Mouse (Mus musculus): ENCODE results near the gene Klhl26. TPM values are rescaled to one million over a fixed set of nuclear protein-coding genes. Genes with fewer than 3 reads are reported as not detected.
"Not testable (repeated sequence)": the region's sequence is repeated elsewhere in the genome, so short reads cannot be mapped to it uniquely, and the experiment has no call there.

Klhl26 gene
- polyA plus RNA-seq, 1 experiment from 2014 or later, result 24.2 TPM

DNA sequence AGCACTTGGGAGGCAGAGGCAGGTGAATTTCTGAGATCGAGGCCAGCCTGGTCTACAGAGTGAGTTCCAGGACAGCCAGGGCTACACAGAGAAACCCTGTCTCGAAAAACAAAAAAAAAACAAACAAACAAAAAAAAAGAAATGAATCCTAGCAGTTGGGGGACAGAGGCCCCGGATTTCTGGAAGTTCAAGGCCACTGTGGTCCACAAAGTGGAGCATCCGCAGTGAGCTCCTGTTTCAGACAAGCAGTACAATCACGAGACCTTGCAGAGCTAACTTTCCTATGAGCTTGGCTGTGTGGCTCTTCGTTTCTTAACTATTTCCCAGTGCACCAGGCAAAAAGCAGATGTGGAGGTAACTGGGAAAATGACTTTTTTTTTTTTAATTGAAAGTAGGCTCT lies 34.4 kb upstream of the Klhl26 start:
- 91% methylated on average over 6 of the region's 6 CpGs for WGBS
- H3K4me2 ChIP-seq (ENCODE audit: low read length), result peak overlapping the region; percentile 94
- H3K9ac ChIP-seq (replicated peaks; ENCODE audit: low read length); DNase-seq; ATAC-seq (ENCODE audit: low FRiP score, low TSS enrichment); H3K9me3 ChIP-seq (ENCODE audit: control insufficient read depth, low read length); H3K27me3 ChIP-seq (ENCODE audit: control insufficient read depth, insufficient read depth, low read length): not testable (repeated sequence)
- H3K4me3 ChIP-seq (replicated peaks; ENCODE audit: low read depth, low read length), result peak overlapping the region; percentile 96
- H3K4me1 ChIP-seq (ENCODE audit: control insufficient read depth, insufficient read depth, low read length), result peaks cover 15% of the 10 kb centered on the region
- peaks cover 46% of the 10 kb centered on the region for H3K36me3 ChIP-seq (ENCODE audit: control insufficient read depth, insufficient read depth, low read length)
- H3K27ac ChIP-seq (replicated peaks; ENCODE audit: low read depth, low read length), result peak overlapping the region; percentile 95; the same call in 1 of the 2 replicates

DNA sequence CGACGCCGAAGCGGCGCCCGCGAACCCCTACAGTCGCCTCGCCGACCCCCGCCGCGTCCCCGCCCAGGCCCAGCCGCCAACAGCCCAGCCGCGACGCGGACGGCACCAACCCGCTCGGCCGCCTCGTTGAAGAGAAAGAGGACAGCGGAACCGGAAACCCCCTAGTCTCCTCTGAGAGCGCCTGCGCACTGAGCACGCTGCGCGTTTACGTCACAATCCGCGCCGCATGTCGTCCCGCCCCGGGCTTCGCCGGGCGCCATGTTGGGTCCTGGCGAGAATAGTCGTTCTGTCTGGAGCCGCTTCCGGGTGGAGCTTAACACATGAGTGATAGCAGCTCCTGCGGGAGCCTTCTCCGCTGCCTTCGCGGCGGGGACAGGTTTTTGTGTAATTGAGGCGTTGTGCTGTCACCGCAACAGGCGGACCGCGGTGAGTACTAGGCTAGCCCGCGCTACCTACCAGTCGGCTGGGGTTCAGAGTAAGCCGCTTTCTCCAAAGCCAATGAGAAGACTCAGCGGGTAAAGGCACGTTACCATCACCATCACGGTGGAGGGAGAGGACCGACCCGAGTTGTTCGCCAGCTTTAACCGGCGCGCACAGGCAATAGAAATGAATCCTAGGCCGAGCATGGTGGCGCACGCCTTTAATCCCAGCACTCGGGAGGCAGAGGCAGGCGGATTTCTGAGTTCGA lies 33.6 kb upstream of the Klhl26 start, which contains the start of gene Uba52:
Uba52 (minus strand) TSS at position 574 of the 688 bp plus-strand sequence.
- Histone ChIP-seq H3K4me3 (replicated peaks; ENCODE audit: low read depth, low read length) (peak within 1 kb of the TSS; percentile 96), H3K9ac (replicated peaks; ENCODE audit: low read length) (peak within 1 kb of the TSS; percentile 93), H3K27me3 (ENCODE audit: control insufficient read depth, insufficient read depth, low read length) (no peaks in the 10 kb centered on the region), H3K36me3 (ENCODE audit: control insufficient read depth, insufficient read depth, low read length) (peaks cover 41% of the 10 kb centered on the region), H3K4me2 (ENCODE audit: low read length) (peak within 1 kb of the TSS; percentile 94), H3K27ac (replicated peaks; ENCODE audit: low read depth, low read length) (peak within 1 kb of the TSS; percentile 95), H3K9me3 (ENCODE audit: control insufficient read depth, low read length) (no peaks in the 10 kb centered on the region), H3K4me1 (ENCODE audit: control insufficient read depth, insufficient read depth, low read length) (peaks cover 21% of the 10 kb centered on the region)
- peak; percentile 100 for DNase-seq
- 2% methylated on average over 74 of the region's 74 CpGs for WGBS
- peak; percentile 88 for ATAC-seq (ENCODE audit: low FRiP score, low TSS enrichment)

DNA sequence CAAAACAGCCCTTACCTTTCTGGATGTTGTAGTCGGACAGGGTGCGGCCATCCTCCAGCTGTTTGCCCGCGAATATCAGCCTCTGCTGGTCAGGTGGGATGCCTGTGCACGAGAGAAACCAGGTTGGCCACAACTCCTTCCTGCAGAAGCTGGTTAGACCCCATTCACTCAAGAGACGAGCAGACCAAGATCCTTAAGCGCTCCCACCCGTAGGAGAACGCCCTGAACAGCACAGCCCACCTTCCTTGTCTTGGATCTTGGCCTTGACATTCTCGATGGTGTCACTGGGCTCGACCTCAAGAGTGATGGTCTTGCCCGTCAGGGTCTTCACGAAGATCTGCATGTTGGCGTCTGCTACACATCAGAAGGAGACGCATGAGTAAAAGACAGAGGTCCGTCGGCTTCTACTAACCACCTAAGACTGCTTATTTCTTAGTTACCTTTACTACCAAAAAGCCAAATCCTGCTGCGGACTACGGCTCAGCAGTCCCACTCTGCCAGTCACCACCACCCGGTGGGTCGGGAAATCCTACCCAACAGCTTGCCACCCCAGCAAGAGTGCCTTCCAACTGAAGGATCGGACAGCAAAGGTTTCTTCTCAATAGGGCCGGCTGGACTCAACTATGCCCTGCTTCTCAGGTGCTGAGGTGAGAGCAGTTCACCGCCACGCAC lies 32.6 kb upstream of the Klhl26 start:
- peak overlapping the region; percentile 93 for H3K9ac ChIP-seq (replicated peaks; ENCODE audit: low read length)
- ATAC-seq (ENCODE audit: low FRiP score, low TSS enrichment), result no peak
- no peaks in the 10 kb centered on the region for H3K27me3 ChIP-seq (ENCODE audit: control insufficient read depth, insufficient read depth, low read length)
- H3K4me2 ChIP-seq (ENCODE audit: low read length), result peak overlapping the region; percentile 94
- 17% methylated on average over 25 of the region's 25 CpGs for WGBS
- H3K4me1 ChIP-seq (ENCODE audit: control insufficient read depth, insufficient read depth, low read length), result peaks cover 24% of the 10 kb centered on the region
- no peaks in the 10 kb centered on the region for H3K9me3 ChIP-seq (ENCODE audit: control insufficient read depth, low read length)
- H3K36me3 ChIP-seq (ENCODE audit: control insufficient read depth, insufficient read depth, low read length), result peaks cover 38% of the 10 kb centered on the region
- DNase-seq, result no peak
- H3K4me3 ChIP-seq (replicated peaks; ENCODE audit: low read depth, low read length), result peak overlapping the region; percentile 96
- H3K27ac ChIP-seq (replicated peaks; ENCODE audit: low read depth, low read length), result no peak overlapping the region

GRCm38 (mm10) chr8:70507027-70507393 lies 30.2 kb upstream of the Klhl26 start:
- H3K4me1 ChIP-seq (ENCODE audit: control insufficient read depth, insufficient read depth, low read length), result peaks cover 24% of the 10 kb centered on the region
- peak overlapping the region; percentile 90; the same call in 1 of the 2 replicates for H3K27ac ChIP-seq (replicated peaks; ENCODE audit: low read depth, low read length)
- H3K36me3 ChIP-seq (ENCODE audit: control insufficient read depth, insufficient read depth, low read length), result peaks cover 26% of the 10 kb centered on the region
- H3K27me3 ChIP-seq (ENCODE audit: control insufficient read depth, insufficient read depth, low read length), result peaks cover 22% of the 10 kb centered on the region
- H3K9me3 ChIP-seq (ENCODE audit: control insufficient read depth, low read length), result no peaks in the 10 kb centered on the region
- H3K9ac ChIP-seq (replicated peaks; ENCODE audit: low read length), result no peak overlapping the region
- H3K4me2 ChIP-seq (ENCODE audit: low read length), result 0 out of 2 replicates have a peak overlapping the region, but pooled peaks have one; percentile 86
- DNase-seq, result no peak
- ATAC-seq (ENCODE audit: low FRiP score, low TSS enrichment), result no peak
- 64% methylated on average over 5 of the region's 5 CpGs for WGBS
- no peak overlapping the region for H3K4me3 ChIP-seq (replicated peaks; ENCODE audit: low read depth, low read length)

DNA sequence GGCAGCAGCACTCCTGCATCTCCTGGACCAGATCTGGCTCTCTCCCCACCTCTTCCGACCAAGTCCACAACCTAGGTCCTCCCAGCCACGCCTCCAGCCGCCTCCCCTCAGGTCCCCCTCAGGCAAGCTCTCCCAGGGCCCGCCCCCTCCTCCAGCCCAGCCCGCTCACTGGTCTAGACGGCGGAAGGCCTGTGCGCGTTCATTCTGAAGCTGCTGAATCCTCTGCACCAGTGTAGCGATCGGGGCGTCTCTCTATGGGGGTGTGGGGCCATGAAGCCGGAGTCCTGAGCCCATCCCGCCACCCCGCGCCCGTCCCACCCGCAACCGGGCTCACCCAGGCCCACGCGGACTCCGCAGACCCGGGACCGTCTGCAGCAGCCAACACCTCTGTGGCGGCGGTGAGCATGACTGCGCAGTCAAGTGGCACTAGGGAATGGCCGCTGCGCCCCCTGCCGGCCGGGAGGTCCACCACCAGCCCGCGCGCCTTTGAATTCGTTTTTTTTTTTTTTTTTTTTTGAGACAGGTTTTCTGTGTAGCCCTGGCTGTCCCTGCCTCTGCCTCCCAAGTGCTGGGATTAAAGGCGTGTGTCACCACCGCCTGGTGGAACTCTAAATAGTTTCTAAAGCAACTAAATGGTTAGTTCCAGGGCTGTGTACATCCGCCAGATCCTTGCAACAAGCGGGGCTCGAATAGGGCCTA lies 29.7 kb upstream of the Klhl26 start, which contains the start of gene Rex1bd:
Rex1bd (minus strand) TSS at position 425 of the 699 bp plus-strand sequence.
- peak within 1 kb of the TSS; percentile 87 for H3K9ac ChIP-seq (replicated peaks; ENCODE audit: low read length)
- H3K27ac ChIP-seq (replicated peaks; ENCODE audit: low read depth, low read length), result peak within 1 kb of the TSS; percentile 90
- H3K9me3 ChIP-seq (ENCODE audit: control insufficient read depth, low read length), result no peaks in the 10 kb centered on the region
- H3K4me2 ChIP-seq (ENCODE audit: low read length), result peak within 1 kb of the TSS; percentile 86
- DNase-seq, result peak; percentile 96
- H3K27me3 ChIP-seq (ENCODE audit: control insufficient read depth, insufficient read depth, low read length), result peaks cover 28% of the 10 kb centered on the region
- WGBS, result 3% methylated on average over 40 of the region's 40 CpGs
- peaks cover 26% of the 10 kb centered on the region for H3K36me3 ChIP-seq (ENCODE audit: control insufficient read depth, insufficient read depth, low read length)
- H3K4me1 ChIP-seq (ENCODE audit: control insufficient read depth, insufficient read depth, low read length), result peaks cover 24% of the 10 kb centered on the region
- ATAC-seq (ENCODE audit: low FRiP score, low TSS enrichment), result peak; percentile 85
- peak within 1 kb of the TSS; percentile 68 for H3K4me3 ChIP-seq (replicated peaks; ENCODE audit: low read depth, low read length)

GRCm38 (mm10) chr8:70505698-70506327 lies 29.0 kb upstream of the Klhl26 start:
- H3K4me2 ChIP-seq (ENCODE audit: low read length), result peak overlapping the region; percentile 86
- no peaks in the 10 kb centered on the region; the same call in 1 of the 2 replicates for H3K9me3 ChIP-seq (ENCODE audit: control insufficient read depth, low read length)
- ATAC-seq (ENCODE audit: low FRiP score, low TSS enrichment) (peak; percentile 14), DNase-seq (no peak)
- peak overlapping the region; percentile 90 for H3K27ac ChIP-seq (replicated peaks; ENCODE audit: low read depth, low read length)
- H3K27me3 ChIP-seq (ENCODE audit: control insufficient read depth, insufficient read depth, low read length), result peaks cover 34% of the 10 kb centered on the region
- WGBS, result 45% methylated on average over 32 of the region's 32 CpGs
- H3K9ac ChIP-seq (replicated peaks; ENCODE audit: low read length), result peak overlapping the region; percentile 87
- H3K4me1 ChIP-seq (ENCODE audit: control insufficient read depth, insufficient read depth, low read length), result peaks cover 21% of the 10 kb centered on the region
- peaks cover 26% of the 10 kb centered on the region for H3K36me3 ChIP-seq (ENCODE audit: control insufficient read depth, insufficient read depth, low read length)
- H3K4me3 ChIP-seq (replicated peaks; ENCODE audit: low read depth, low read length), result peak overlapping the region; percentile 68

- no peaks in the 10 kb centered on the region; the same call in 1 of the 2 replicates for H3K9me3 ChIP-seq (ENCODE audit: control insufficient read depth, low read length)
- H3K27ac ChIP-seq (replicated peaks; ENCODE audit: low read depth, low read length), result 0 out of 2 replicates have a peak overlapping the region, but pooled peaks have one; percentile 20
- no peak overlapping the region for H3K9ac ChIP-seq (replicated peaks; ENCODE audit: low read length)
- peaks cover 44% of the 10 kb centered on the region for H3K27me3 ChIP-seq (ENCODE audit: control insufficient read depth, insufficient read depth, low read length)
- peaks cover 26% of the 10 kb centered on the region for H3K36me3 ChIP-seq (ENCODE audit: control insufficient read depth, insufficient read depth, low read length)
- peaks cover 21% of the 10 kb centered on the region for H3K4me1 ChIP-seq (ENCODE audit: control insufficient read depth, insufficient read depth, low read length)
- H3K4me2 ChIP-seq (ENCODE audit: low read length), result peak overlapping the region; percentile 86; the same call in 1 of the 2 replicates
- ATAC-seq (ENCODE audit: low FRiP score, low TSS enrichment), result no peak
- H3K4me3 ChIP-seq (replicated peaks; ENCODE audit: low read depth, low read length), result no peak overlapping the region
- 75% methylated on average over 3 of the region's 3 CpGs for WGBS
- DNase-seq, result peak; percentile 86
These were observed 28.1 kb upstream of the Klhl26 start for GRCm38 (mm10) chr8:70504851-70505250.

DNA sequence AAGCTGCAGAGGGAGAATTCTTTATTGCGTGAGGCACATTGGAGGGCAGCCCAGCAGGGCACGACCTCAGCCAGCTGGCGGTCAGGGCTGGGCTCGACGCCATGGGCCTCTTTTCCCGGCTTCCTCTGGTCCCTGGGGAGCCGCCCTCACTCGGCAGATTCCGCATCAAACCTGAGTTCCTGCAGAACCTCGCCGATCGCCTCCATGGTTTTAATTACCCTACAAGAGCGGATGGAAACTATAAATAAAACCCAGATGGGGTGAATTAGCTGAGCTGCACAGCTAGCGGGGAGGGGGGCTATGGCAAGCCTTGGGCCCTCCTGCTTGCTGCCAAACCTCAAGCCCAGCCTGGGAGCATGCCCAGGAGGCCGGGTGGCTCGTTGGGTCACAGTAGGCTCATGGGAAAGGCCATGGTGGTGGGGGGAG lies 27.5 kb upstream of the Klhl26 start:
- DNase-seq, result no peak
- no peak overlapping the region for H3K9ac ChIP-seq (replicated peaks; ENCODE audit: low read length)
- H3K4me2 ChIP-seq (ENCODE audit: low read length), result no peak overlapping the region
- peaks cover 26% of the 10 kb centered on the region for H3K36me3 ChIP-seq (ENCODE audit: control insufficient read depth, insufficient read depth, low read length)
- ATAC-seq (ENCODE audit: low FRiP score, low TSS enrichment), result no peak
- no peaks in the 10 kb centered on the region; the same call in 1 of the 2 replicates for H3K9me3 ChIP-seq (ENCODE audit: control insufficient read depth, low read length)
- peaks cover 17% of the 10 kb centered on the region for H3K4me1 ChIP-seq (ENCODE audit: control insufficient read depth, insufficient read depth, low read length)
- no peak overlapping the region for H3K4me3 ChIP-seq (replicated peaks; ENCODE audit: low read depth, low read length)
- 66% methylated on average over 16 of the region's 16 CpGs for WGBS
- peaks cover 49% of the 10 kb centered on the region for H3K27me3 ChIP-seq (ENCODE audit: control insufficient read depth, insufficient read depth, low read length)
- no peak overlapping the region for H3K27ac ChIP-seq (replicated peaks; ENCODE audit: low read depth, low read length)

Measured in midbrain, embryonic 14.5 days (tissue).